Mouse (Mus musculus) CD4-positive, CD25-positive, alpha-beta regulatory T cell, adult 2 months (primary cell): Measurements from ENCODE around the gene Hnrnph1.
A peak's percentile ranks its signal among the peaks of the same experiment; 100 is the strongest.
"Not testable (repeated sequence)": the region's sequence is repeated elsewhere in the genome, so short reads cannot be mapped to it uniquely, and the experiment has no call there.

ENCODE experiments used
- DNase-seq: peaks from one replicate; pipeline ENCODE4 v3.0.0-alpha.2; 2012; ENCODE audit warnings: low read depth, low spot score

Gene Hnrnph1

GRCm38 (mm10) chr11:50376911-50377891, at the start of gene Hnrnph1:
Hnrnph1 (plus strand) TSS chr11:50376990.
- DNase-seq = peak; percentile 99

GRCm38 (mm10) chr11:50328075-50328625, 48.6 kb upstream of the Hnrnph1 start:
- peak; percentile 14 for DNase-seq

- no peak for DNase-seq
These were observed 47.4 kb upstream of the Hnrnph1 start for GRCm38 (mm10) chr11:50329378-50329777.

GRCm38 (mm10) chr11:50333181-50333580, 43.6 kb upstream of the Hnrnph1 start:
- no peak for DNase-seq

GRCm38 (mm10) chr11:50336126-50336525, 40.7 kb upstream of the Hnrnph1 start:
- DNase-seq = no peak

GRCm38 (mm10) chr11:50336891-50337290, 39.9 kb upstream of the Hnrnph1 start:
- DNase-seq = no peak

- DNase-seq = no peak
These were observed 31.3 kb upstream of the Hnrnph1 start for GRCm38 (mm10) chr11:50345486-50345885.

- DNase-seq = no peak
These were observed 30.3 kb upstream of the Hnrnph1 start for GRCm38 (mm10) chr11:50346256-50347032.

GRCm38 (mm10) chr11:50352177-50352576, 24.6 kb upstream of the Hnrnph1 start:
- no peak for DNase-seq

- DNase-seq = no peak
These were observed 22.6 kb upstream of the Hnrnph1 start, which contains the start of gene Cby3 for GRCm38 (mm10) chr11:50354162-50354561. Cby3 (plus strand) TSS chr11:50354462.

- no peak for DNase-seq
These were observed 21.9 kb upstream of the Hnrnph1 start for GRCm38 (mm10) chr11:50354851-50355250.

- no peak for DNase-seq
These were observed 21.4 kb upstream of the Hnrnph1 start for GRCm38 (mm10) chr11:50355395-50355794.

GRCm38 (mm10) chr11:50358950-50359861, 17.6 kb upstream of the Hnrnph1 start:
- peak; percentile 31 for DNase-seq

- DNase-seq = not testable (repeated sequence)
These were observed 15.5 kb upstream of the Hnrnph1 start for GRCm38 (mm10) chr11:50361282-50361681.

GRCm38 (mm10) chr11:50364548-50364947, 12.2 kb upstream of the Hnrnph1 start:
- DNase-seq = peak; percentile 90

- no peak for DNase-seq
These were observed 11.5 kb upstream of the Hnrnph1 start for GRCm38 (mm10) chr11:50365322-50365721.

GRCm38 (mm10) chr11:50367531-50367930, 9.3 kb upstream of the Hnrnph1 start:
- DNase-seq = no peak

GRCm38 (mm10) chr11:50369360-50369911, 7.4 kb upstream of the Hnrnph1 start:
- DNase-seq = no peak

- no peak for DNase-seq
These were observed 5.8 kb upstream of the Hnrnph1 start for GRCm38 (mm10) chr11:50370969-50371368.

GRCm38 (mm10) chr11:50371399-50371841, 5.4 kb upstream of the Hnrnph1 start:
- DNase-seq = peak; percentile 82
